Mouse (Mus musculus) right cerebral cortex, postnatal 14 days (tissue): ENCODE data around the gene Fndc3b.

Experiments
- DNase-seq: peaks from one replicate; pipeline ENCODE4 v3.0.0; 2022

The Fndc3b gene

DNA sequence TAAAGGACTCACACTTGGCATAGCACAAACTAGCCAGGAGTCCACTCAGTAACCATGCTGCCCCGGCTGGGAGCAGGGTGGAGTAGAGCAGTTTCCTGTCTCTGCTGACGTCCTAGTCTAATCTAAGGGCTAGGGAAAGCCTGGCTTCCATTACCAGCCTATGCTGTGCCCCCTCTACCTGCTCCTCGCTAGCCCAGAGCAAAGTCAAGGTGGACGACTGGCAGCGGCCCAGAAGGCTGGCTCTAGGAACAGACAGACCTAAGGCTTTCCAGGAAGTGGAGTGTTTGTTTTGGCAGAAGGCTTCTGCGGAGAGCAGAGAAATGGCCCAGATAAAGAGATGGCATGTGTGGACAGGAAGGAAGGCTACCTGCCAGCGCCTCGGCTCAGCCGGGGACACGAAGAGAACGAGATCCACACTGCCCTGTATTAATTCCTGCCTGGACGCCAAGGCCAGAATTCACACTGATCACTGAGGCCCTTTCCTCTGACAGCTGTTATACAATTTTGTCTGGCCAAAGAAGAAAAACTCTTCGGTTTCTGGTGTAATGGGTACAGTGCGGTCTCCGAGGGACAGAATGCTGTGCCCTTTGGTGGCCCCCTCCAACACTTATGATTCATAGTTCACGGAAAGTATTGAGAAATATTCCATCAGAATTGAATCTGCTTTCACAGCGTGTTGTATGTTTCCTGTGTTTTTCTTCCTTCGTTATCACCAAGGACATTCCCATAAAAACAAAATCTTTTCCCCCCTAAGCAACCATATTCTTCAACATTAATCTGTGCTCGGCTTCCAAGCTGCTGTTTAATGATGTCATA, 94.5 kb downstream of the Fndc3b start:
- DNase-seq: no peak

DNA sequence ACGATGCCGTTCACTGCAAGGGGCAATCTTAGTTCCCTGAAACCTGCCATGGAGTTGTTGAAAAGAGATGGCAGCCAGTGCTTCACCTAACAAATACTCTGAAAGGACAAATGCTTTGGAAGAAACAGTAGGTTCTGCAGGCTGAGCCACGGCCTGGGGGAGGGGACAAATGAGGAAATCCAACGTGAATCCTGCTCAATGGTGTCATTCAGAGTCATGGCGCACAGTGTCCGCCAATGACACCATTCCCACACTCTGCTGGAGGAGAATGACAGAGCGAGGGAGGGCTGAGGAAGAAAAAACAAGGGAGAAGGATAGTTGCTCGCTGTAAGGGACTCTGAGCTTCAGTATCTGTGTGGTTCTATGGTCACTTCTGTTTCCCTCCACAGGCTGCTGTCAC, 95.6 kb downstream of the Fndc3b start:
- no peak for DNase-seq

DNA sequence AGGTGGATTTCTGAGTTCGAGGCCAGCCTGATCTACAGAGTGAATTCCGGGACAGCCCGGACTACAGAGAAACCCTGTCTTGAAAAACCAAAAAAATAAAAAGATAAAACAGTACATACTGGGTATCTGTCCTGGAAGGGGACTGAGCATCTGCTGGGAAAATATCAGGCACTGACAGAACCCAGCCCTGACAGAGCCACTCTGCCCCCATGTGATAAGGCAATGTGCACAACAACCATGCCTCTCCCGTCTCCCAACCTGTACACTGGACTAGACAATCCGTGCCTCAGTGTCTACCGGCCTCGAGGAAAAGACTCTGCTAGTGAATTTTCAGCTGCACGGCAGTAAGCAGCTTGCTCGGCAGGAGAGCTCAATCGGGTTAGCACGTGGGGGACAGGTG, 97.3 kb downstream of the Fndc3b start:
- DNase-seq: no peak

DNA sequence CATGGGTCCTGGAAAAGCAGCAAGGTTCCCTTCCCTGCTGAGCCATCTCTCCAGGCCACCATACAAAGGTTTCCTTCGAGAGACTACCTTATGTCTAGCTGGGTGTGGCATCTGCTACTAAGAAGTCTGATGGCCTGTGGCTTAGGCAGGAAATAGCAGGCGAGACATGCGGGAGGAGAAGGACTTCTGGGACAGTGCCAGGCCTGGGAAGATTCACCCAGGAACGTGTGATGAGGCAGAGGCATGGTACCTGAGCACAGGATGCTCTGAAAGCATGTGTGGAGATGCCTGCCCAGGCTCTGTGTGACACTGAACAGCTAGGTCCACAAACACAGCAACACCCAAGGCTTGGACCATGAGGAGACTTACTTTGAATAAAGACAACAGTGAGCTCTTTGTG, 98.1 kb downstream of the Fndc3b start:
- no peak for DNase-seq

DNA sequence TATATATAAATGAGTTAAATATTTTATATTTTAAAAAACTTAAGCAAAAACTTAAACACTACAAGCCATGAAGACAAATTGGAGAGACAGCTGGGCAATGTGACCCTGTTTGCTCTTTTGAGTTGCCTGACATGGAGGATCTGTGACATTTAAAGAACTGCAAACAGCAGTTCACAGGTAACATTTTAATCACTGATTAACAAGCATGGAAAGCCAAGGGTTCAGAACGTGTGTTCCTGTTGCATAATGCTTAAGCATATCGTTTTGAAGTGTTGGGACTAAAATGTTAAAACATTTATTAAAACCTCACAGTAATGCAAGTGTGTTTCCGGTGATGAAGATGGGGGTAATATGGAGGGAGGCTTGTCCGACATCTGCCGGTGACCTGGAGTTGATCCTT, 99.1 kb downstream of the Fndc3b start:
- no peak for DNase-seq

DNA sequence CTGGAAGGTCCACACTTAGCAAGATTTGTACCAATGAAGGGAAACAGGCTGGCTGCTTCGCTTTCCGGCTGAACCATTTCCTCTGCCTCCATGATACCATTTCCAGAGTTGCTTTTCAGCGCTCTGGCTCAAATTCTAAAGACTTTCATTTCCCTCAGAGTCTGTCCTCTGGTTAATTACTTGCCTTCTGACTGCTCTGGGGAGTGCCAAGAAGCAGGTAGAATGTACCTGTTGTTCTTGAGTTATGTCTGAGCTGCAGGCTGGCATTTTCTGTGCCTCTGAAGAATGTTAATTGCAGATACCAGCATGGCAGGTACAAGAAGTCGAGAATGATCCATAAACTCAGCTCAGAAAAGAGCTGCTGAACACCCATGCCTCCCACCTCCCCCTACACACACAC, 100.6 kb downstream of the Fndc3b start:
- no peak for DNase-seq

DNA sequence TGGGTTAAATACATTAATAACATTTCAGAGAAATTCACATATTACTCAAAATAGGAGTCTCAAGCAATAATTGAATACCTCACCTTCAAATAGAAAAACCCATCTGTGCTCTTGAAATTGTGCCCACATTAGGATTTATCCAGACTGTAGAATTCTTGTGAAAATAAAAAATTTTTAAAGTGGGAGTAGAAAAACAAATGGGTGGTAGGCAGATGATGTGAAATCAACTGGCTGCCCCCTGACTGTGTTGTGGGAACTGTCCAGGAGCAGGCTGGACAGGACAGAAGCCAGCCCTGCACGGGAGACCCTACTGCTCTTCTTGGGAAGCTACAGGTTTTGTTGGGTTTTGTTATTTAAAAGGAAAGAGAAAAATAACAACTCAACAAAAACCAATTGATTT, 101.0 kb downstream of the Fndc3b start:
- no peak for DNase-seq

DNA sequence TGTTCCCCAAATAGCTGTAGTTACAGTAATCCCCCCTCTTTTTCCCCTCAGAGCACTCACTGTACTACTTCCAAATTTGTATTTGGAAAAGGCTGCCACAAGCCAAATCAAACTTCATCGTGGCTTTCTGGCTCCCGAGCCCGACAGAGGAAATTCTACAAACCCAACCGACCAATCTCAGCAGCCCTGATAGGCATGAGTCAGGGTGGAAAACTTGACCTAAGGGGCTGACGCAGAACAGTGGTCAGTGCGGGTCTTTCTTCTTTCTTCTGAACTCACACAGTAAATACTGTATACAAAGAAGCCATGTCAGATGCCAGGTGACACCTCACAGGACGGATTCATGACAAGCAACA, 103.3 kb downstream of the Fndc3b start:
- DNase-seq: no peak

DNA sequence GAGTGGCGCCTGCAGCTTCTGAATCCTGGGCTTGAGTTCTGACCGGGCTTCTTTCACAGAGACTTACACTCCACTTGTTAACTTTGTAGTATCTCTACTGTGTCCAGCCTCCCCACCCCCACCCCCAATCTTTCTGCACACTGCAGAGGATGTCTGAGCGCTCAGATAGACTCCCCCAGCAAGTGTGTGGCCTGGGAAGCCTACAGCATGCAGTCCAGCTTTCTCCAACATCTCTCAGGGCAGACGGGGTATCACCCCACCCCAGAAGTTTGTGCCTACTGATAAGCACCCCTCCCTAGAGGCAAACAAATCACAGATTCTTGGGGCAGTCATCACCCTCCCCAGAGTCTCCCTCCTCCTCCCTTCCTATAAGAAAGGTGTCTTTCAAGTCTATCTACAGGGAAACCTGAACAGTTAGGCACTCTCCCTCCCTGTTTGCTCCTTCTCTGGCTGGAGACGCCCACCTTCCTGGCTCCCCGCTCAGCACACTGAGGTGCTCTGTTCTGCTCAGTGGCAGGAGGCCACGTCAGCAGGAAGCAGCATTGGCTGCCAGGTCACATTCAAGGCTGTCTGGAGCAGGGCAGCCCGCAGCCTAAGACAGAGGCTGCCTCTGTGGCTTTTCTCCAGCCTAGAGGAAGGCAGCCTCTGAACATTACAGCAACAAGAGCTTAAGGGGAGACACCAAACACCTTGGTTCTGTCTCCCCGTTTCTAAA, 103.9 kb downstream of the Fndc3b start:
- peak; percentile 29 for DNase-seq

DNA sequence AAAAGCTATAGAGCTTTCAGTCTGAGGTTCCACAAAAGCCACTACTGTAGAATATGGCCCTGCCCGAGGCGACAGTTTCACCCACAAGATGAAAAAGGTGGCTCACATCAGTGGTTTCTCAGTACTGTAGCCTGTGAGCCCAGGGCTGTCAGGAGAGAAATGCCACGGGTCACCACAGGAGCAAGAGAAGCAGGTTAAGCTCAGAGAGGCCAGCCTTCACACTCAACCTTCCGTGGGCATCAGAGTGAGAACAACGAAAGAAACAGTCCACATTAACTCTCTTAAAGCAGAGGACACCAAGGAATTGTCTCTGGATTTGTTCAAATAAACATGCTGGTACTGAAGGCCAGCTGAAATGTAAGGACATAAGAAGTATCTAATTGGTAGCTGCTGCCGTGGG, 104.5 kb downstream of the Fndc3b start:
- DNase-seq: no peak

DNA sequence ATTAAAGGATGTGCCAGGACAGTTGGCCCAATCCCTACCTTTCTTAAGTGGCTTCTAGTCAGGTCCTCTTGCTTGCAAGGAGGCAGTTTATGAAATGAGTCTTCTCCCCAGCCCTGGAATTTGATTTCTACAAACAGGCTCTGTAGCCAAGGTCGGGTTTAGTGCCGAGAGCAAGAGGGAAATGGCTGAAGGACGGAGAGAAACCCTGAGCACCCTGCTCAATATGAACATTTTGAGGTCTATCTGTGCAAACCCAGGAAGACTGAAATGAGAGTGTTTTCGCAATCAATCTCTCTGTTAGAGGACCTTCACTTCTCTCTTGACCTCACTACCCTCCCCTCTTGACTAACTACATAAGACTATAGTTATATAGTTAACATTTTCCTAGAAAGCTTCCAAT, 105.5 kb downstream of the Fndc3b start:
- DNase-seq: no peak

DNA sequence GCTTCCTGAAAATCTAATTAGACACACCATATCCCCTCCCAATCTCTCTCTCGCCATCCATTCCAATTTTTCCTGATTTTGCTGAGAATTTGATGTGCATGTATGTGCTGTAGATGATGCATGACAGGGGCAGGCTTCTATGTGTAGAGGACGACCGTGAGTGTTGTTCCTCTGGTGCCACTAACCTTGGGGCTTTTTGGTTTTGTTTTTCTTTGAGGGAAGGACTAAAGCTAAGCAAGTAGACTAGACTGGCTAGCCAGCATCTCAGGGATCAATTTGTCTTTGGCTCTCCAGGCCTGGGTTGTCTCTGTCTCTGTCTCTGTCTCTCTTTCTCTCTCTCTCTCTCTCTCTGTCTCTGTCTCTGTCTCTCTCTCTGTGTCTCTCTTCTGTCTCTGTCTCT, 106.0 kb downstream of the Fndc3b start:
- DNase-seq: no peak

DNA sequence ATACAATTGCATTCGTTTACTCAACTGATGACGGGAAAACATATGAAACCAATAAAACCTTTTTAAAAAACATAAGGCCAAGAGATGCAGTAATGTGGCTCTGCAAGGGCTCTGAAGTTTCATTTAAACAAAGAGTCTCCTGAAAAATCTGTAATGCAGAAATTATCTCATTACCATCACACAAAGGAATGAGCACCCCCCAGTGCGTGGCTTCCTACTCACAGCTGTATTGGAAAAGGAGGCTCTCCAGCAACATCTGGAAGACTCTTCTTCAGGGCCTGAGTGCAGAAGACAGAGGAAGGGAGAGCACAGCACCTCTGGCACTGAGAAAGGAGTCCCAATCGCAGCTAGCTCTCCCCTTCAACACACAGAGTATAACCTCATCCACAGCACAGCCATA, 106.5 kb downstream of the Fndc3b start:
- DNase-seq: no peak

DNA sequence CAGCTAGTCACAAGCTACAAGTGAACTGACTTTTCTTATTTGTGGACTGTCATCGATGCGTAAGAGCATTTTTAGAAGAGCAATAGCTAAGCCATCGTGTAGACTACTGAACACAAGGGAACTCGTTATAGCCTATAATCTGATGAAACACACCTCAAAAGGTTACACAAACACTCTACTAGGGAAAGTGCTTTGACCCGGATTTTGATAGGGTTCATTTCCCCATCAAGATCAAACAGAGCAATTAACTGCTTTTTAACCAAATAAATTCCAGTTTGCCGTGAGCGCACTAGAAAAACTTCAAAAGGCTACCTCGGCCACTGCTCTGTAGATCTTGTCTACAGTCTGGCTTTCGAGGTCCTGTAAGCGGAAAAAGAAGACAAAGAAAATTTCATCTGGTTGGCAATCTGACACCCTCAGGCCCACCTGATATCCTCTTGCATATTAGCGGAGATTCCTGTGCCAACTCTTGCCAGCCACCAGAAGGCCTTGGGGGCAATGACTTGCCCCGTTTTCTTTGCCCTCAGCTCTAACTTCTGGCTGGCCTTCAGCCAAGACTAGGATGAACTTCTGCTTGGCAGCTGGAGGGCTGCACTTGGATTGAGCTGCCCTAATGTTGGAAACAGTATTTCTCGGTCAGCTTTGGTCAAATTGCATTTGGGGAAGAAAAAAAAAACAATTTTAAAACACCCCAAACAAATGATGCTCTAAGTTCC, 107.0 kb downstream of the Fndc3b start:
- DNase-seq: no peak

DNA sequence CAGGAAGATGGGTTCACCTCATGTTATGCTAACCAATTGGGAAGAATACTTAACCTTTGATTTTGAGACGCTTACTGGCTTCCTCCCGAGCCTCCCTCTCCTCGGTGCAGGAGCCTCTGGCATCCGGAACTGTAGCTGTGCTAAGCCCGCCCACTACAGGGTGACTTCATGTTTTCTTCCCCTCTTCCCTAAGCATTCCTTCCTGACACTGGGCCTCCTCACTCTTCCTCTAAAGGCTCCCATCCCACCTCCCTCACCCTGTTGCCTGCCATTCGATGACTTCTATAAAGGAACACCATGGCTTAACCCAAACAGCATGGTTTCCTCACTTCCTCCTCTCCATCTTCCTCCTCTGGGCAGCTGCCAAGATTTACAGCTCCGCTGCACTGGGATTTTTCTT, 110.5 kb downstream of the Fndc3b start:
- DNase-seq: no peak

DNA sequence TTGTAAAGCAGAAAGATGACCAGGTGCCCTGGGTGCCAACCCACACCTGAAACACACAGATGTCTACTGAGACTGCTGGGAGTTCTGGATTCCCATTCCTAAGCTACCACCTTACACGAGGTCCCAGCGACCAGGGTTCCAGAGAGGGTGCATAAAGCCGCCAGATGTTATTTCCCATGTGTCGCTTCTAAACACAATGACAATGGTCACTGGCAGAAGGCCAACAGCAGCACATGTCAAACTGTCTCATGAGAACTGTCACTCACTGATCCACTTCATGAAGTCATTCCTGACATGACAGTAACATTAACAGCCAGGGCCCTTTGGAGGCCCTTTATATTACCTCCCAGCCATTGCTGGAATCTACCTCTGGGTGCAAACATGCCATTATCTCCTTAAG, 110.9 kb downstream of the Fndc3b start:
- no peak for DNase-seq

DNA sequence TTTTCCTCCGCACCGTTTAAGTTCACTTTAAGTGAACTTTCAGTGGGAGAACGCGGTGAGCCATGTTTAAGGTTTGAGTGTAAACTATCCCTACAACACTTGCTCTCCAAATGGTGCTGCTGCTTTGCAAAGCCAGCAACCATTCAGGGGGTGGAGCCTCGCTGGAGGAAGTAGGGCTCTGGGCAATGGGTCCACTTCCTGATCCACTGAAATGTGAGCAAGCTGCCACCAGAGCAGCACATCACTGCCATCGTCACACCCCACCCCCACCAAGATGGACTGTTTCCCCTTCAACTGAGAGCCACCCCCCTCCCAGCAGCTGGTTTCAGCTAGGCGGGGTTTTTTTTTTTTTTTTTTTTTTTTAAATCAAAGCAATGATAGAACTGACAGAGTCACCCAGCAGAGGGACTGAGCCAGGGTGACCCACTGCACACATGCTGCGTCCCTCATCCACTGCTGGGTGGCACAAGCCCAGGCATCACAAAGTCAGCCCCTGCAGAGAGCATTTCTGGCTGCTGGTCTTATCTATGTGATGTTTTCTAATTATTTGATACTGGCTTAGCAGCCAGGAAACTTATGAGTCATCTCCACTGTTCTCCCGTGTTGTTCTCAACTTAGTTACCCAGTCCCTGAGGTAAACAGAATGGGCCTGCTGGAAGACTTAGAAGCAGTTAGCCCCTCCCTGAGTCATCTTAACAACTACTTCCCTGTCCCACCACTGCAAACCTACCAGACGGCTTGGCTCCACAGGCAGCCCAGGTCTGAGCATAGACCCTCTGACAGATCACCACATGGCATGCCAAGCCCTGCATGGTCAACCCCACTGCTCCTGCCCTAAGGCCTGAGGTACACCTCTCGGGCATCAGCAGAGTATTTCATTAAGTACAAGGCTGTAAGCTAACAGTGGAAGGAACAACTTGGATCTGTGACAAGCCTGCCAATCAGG, 112.4 kb downstream of the Fndc3b start:
- DNase-seq: no peak

DNA sequence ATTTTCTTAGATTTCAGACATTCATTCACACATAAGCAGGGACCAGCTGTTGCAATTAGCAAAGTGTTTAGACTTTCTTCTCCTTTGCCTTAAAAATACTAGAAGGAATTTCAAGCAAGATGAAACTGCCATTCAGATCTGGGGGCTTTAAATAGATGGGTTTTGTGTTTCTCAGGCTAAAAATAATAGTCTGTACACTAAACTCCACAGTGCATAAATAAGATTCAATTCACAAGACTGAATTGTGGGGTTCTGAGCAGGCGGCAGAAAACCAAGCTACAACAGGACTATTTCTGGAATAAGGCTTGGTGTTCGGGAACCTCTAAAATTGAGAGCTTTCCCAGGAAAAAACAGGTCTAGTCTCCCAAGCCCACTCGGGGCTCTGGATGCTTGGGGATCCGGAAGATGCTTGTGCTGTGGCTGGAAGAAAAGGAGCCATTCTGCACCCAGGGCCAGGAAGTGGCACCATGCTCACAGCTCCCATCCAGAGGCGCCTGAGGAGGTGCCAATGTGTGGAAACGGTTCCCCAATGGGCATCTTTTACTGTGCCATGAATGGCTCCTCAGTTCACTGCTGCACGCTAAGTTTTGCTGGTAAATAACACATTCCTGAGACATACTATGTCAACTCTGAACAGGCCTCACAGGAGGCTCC, 117.5 kb downstream of the Fndc3b start:
- no peak for DNase-seq

DNA sequence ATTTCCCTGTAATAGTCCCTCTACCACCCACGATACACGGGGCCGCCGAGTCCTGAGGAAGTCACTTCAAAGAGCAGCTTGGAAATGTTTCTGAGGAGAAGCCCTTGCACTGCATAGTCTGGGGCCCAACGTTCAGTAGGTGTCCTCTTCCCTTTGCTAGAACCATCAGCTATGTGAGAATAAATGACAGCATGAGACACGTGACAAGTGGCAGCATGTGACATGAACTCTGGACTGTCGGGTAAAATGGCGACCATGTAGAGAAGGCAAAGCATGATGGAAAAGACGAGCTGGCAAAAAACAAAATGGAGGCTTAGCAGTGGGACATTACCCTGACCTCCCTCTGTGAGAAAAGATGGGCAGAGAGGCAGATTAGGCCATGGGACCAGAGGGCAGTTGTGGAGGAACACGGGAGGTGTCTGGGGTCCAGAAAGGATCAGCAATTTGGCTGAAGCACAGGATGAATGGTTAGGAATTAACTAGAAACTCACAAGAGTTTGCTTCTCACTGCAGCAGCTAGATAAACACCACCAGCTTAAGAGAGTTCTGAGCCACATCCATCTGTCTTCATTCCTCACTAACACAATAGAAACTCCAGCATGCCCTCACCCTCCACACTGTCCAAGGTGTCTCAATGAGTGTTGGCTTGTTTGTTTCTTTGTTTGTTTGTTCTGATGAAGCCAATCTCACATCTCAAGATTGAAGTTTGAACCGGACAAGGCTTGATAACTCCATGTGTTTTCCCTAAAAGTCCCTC, 118.2 kb downstream of the Fndc3b start:
- DNase-seq: no peak

DNA sequence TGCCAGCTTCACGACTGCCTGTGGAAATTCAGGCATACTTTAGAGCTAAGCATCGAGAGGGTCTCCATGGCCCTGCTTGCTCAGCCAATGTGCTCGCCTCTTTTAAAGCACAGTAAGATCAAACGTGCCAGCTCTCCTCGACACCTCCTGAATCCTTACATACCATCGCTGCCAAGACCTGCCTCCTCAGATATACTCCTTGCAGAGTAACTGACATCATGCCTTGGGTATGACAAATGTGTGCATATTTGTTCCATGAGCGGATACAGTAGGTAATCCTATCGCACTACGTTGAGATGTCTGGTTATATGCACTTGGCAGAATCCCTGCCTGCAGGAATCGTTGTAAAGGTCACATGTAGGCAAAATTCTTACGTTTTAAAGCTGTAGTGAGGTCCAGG, 120.3 kb downstream of the Fndc3b start:
- DNase-seq: no peak

DNA sequence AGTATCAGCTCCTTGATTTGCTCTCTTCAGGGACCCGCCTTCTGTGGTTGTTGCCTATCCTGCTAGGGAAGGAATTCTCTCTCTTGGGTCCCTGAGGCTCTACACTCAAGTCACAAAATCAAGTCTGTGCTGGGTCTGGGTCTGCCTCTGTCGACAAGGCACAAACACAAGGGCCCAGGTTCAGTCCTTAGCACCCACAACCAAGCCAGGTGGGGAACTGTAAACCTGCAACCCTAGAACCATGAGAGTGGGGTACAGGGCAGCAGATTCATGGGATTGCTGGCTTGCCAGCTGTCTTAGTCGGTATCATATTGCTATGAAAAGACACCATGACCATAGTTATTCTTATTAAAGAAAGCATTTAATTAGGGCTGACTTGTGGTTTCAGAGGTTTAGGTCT, 121.8 kb downstream of the Fndc3b start:
- no peak for DNase-seq

DNA sequence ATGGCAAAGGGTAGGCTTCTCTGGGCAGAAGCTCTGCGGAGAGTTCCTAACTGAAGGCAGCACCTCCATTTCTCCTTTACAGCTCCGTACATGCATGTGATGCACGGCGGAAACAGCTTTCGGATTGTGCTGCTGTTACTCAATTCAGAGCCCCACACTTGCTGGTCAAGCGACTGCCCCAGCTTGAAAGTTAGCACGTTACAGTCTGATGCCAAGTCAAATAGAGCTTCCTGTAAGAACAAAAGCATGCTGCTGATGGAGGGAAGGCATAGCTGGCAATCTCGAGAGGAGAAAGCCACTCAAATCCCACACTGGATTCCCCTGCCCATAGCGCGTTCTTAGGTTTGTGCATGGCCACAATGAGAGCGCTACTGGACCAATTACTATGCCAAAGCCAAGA, 122.5 kb downstream of the Fndc3b start:
- DNase-seq: no peak
